Mouse (Mus musculus) testis, adult 2 months (tissue): Measurements from ENCODE around the gene Muc2. TPM values are rescaled to one million over a fixed set of nuclear protein-coding genes. Genes with fewer than 3 reads are reported as not detected.

Experiments
- H3K27ac ChIP-seq: fragments of 200-500 bp; 2 replicates; pipeline ENCODE4 v1.5.1; 2012; ENCODE audit warnings: low read depth, low read length; ENCODE audit not compliant: control insufficient read depth, insufficient read depth
- H3K27me3 ChIP-seq: fragments of 200-500 bp; 2 replicates; pipeline ENCODE4 v1.6.1; 2012; ENCODE audit warnings: mild to moderate bottlenecking, low read length, moderate library complexity; ENCODE audit not compliant: control insufficient read depth, insufficient read depth
- H3K36me3 ChIP-seq: fragments of 200-500 bp; 2 replicates; pipeline ENCODE4 v1.6.1; 2012; ENCODE audit warnings: mild to moderate bottlenecking, low read length; ENCODE audit not compliant: control insufficient read depth, insufficient read depth
- H3K4me1 ChIP-seq: fragments of 200-500 bp; 2 replicates; pipeline ENCODE4 v1.6.1; 2012; ENCODE audit warnings: low read length; ENCODE audit not compliant: control insufficient read depth, insufficient read depth
- H3K4me3 ChIP-seq: fragments of 200-500 bp; 2 replicates; pipeline ENCODE4 v1.5.1; 2012; ENCODE audit warnings: low read depth, mild to moderate bottlenecking, low read length, moderate library complexity, mixed read lengths; ENCODE audit not compliant: control insufficient read depth
- CTCF ChIP-seq: fragments of 200-500 bp; IDR thresholded peaks from 2 replicates; pipeline ENCODE4 v1.5.1; 2012; ENCODE audit warnings: low read depth, mild to moderate bottlenecking, inconsistent platforms, low read length, moderate library complexity; ENCODE audit not compliant: control insufficient read depth, insufficient read depth, insufficient replicate concordance
- POLR2A ChIP-seq: fragments of 200-500 bp; IDR thresholded peaks from 2 replicates; pipeline ENCODE4 v1.6.1; 2012; ENCODE audit warnings: low read depth, mild to moderate bottlenecking, inconsistent platforms, low read length, moderate library complexity; ENCODE audit not compliant: control insufficient read depth
- polyA plus RNA-seq: library from polyadenylated mRNA; depleted of rRNA; stranded (reverse); fragments of >200 nt; gene quantifications from 2 replicates; pipeline ENCODE4 v1.2.3, GENCODE M21; 2012; rRNA removed

Muc2 gene
- polyA plus RNA-seq, 1 experiment = 1.8 TPM

GRCm38 (mm10) chr7:141803206-141803605 lies 113.1 kb downstream of the Muc2 start:
- Histone ChIP-seq H3K36me3 (no peaks in the 10 kb centered on the region), H3K27me3 (no peaks in the 10 kb centered on the region), H3K27ac (no peak overlapping the region), H3K4me1 (no peaks in the 10 kb centered on the region), H3K4me3 (no peak overlapping the region)
- no peak for TF ChIP-seq CTCF
- TF ChIP-seq POLR2A = no peak

Other genes starting within 250 kb of the Muc2 start
- 5.5 and 5.6 TPM in 2 replicates for gene Pidd1, start 246.3 kb upstream of the Muc2 start, polyA plus RNA-seq
- 226 and 309 TPM in 2 replicates for gene Rplp2, start 243.0 kb upstream of the Muc2 start, polyA plus RNA-seq
- gene Pnpla2, start 235.1 kb upstream of the Muc2 start, polyA plus RNA-seq = 379 and 436 TPM in 2 replicates
- 2.1 and 2.4 TPM in 2 replicates for gene Cracr2b, start 229.2 kb upstream of the Muc2 start, polyA plus RNA-seq
- 102 and 104 TPM in 2 replicates for gene Cd151, start 222.9 kb upstream of the Muc2 start, polyA plus RNA-seq
- 20.8 and 21.1 TPM in 2 replicates for gene Polr2l, start 215.2 kb upstream of the Muc2 start, polyA plus RNA-seq
- gene Tspan4, start 215.1 kb upstream of the Muc2 start, polyA plus RNA-seq = 14.6 and 15.5 TPM in 2 replicates
- gene Chid1, start 150.5 kb upstream of the Muc2 start, polyA plus RNA-seq = 81.0 and 89.4 TPM in 2 replicates
- gene Ap2a2, start 128.2 kb upstream of the Muc2 start, polyA plus RNA-seq = 25.4 and 26.8 TPM in 2 replicates
- 1.6 and 1.8 TPM in 2 replicates for gene Muc6, start 35.0 kb upstream of the Muc2 start, polyA plus RNA-seq
- gene Muc5ac, start 98.6 kb downstream of the Muc2 start, polyA plus RNA-seq = 0.27 and 0.34 TPM in 2 replicates
- 0.06 and 0.07 TPM in 2 replicates for gene Muc5b, start 148.7 kb downstream of the Muc2 start, polyA plus RNA-seq
- gene Tollip, start 228.2 kb downstream of the Muc2 start, polyA plus RNA-seq = 232 TPM in 2 replicates